Mouse (Mus musculus): ENCODE results near the gene Gm28230. TPM values are rescaled to one million over a fixed set of nuclear protein-coding genes. Genes with fewer than 3 reads are reported as not detected.

Gm28230 gene
- total and polyA plus RNA-seq, 3 experiments: not detected

DNA sequence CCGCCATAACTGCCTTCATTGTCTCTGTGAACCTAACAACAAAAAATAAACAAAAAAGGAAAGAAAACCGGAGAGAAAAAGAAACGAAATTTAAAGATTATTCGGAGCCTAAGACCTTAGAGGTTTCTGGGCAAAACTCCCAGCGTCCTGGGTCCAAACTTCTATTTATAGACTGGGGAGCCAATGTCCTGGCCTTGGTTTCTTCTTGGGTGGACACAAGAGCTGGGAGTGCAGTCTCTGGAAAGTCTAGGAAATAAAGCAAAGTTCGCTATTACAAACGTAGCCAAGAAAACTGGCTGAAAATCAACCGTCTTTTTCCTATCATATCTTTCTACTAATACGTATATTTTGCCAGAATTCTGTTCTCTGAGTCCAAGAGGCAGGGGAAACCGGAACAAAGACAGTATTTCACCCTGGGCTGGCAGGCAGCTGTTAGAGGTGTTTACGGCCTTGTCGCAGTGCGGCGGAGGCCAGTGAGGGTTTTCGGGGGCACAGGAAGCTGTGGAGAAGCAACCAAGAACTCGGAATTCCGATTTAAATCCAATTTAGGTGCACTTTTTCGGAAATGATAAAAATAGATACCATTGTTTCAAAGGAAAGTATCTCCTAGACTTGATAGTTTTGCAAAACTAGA lies 12.3 kb upstream of the Gm28230 start:
- no peak overlapping the region for H3K4me3 ChIP-seq (ENCODE audit: control insufficient read depth in 1 of 2, insufficient read depth in 1 of 2, low read depth in 2 of 2, low read length in 2 of 2)
- H3K27ac ChIP-seq (ENCODE audit: control insufficient read depth, low read depth, low read length): no peak overlapping the region
- no peak for DNase-seq (ENCODE audit: low read depth, low spot score)
- no peaks in the 10 kb centered on the region for H3K9me3 ChIP-seq (replicated peaks; ENCODE audit: insufficient read depth, low read length)
- no peak for TF ChIP-seq GABPA (IDR thresholded peaks at IDR 0.05; ENCODE audit: low read depth, low read length)
- no peak for TF ChIP-seq EP300 (IDR thresholded peaks at IDR 0.05; ENCODE audit: low read depth in 1 of 2, low read length in 2 of 2)
- no peak for TF ChIP-seq BHLHE40 (IDR thresholded peaks at IDR 0.05; ENCODE audit: borderline replicate concordance, low read depth, low read length)
- TF ChIP-seq POLR2AphosphoS5 (IDR thresholded peaks at IDR 0.05; ENCODE audit: borderline replicate concordance, low read depth, low read length): no peak
- no peak for TF ChIP-seq MAX (IDR thresholded peaks at IDR 0.05; ENCODE audit: low read length)
- no peak for TF ChIP-seq MAZ (IDR thresholded peaks at IDR 0.05; ENCODE audit: low read depth, low read length)
- no peak for TF ChIP-seq NRF1 (IDR thresholded peaks at IDR 0.05; ENCODE audit: insufficient read depth, low read depth, low read length, poor library complexity, severe bottlenecking)
- no peak for TF ChIP-seq HCFC1 (IDR thresholded peaks at IDR 0.05; ENCODE audit: low read depth, low read length)
- no peak for TF ChIP-seq ELF1 (IDR thresholded peaks at IDR 0.05; ENCODE audit: low read depth, low read length)
- TF ChIP-seq ZKSCAN1 (IDR thresholded peaks at IDR 0.05; ENCODE audit: low read depth, low read length): no peak
- no peak for TF ChIP-seq MXI1 (IDR thresholded peaks at IDR 0.05; ENCODE audit: low read depth, low read length)
- no peak for TF ChIP-seq ZNF384 (IDR thresholded peaks at IDR 0.05; ENCODE audit: low read depth, low read length)
- TF ChIP-seq RAD21 (IDR thresholded peaks at IDR 0.05; ENCODE audit: low read depth, low read length): no peak
- no peak for TF ChIP-seq MAFK (IDR thresholded peaks at IDR 0.05; ENCODE audit: borderline replicate concordance, low read depth, low read length)
- no peak for TF ChIP-seq RCOR1 (IDR thresholded peaks at IDR 0.05; ENCODE audit: low read depth, low read length)
- no peak for TF ChIP-seq MYC (IDR thresholded peaks at IDR 0.05; ENCODE audit: low read depth, low read length)
- no peaks in the 10 kb centered on the region for H3K36me3 ChIP-seq (ENCODE audit: control insufficient read depth in 1 of 2, insufficient read depth in 2 of 2, low read length in 2 of 2)
- H3K27me3 ChIP-seq (ENCODE audit: control insufficient read depth in 1 of 2, insufficient read depth in 2 of 2, low read length in 2 of 2): peaks cover 0 to 1% of the 10 kb centered on the region in 2 experiments; a peak in 1 of 4 replicates
- H3K4me1 ChIP-seq (ENCODE audit: control insufficient read depth in 1 of 2, insufficient read depth in 2 of 2, low read length in 2 of 2): no peaks in the 10 kb centered on the region
- no peaks in the 10 kb centered on the region for H3K79me2 ChIP-seq (ENCODE audit: control insufficient read depth, insufficient read depth, low read length, poor library complexity)
- no peak overlapping the region for H3K9ac ChIP-seq (ENCODE audit: control insufficient read depth, low read depth, low read length, poor library complexity, severe bottlenecking)

DNA sequence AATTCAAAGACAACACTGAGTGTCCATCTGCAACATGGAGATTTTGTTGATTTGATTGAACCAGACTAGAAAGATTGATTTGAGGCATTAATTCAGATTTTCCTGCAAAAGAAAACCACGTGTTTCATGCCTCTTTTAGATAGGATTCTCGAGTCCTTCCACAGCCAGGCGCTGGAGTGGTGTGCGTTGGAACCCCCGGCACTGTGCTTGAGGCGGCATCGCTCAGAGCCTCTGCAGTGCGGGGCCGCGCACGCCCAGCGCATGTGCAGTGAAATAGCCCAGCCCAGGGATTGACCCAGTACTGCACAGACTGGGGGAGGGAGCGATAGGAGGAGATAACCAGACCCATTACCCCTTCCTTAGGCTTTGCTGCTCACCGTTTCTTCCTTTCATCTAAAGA lies 11.6 kb upstream of the Gm28230 start:
- peaks cover 0 to 1% of the 10 kb centered on the region in 2 experiments; a peak in 1 of 4 replicates for H3K27me3 ChIP-seq (ENCODE audit: control insufficient read depth in 1 of 2, insufficient read depth in 2 of 2, low read length in 2 of 2)

More for the DNA sequence above, 11.6 kb upstream of the Gm28230 start:
- DNase-seq (ENCODE audit: low read depth, low spot score): peak; percentile 20
- TF ChIP-seq E2F4 (IDR thresholded peaks at IDR 0.05; ENCODE audit: borderline replicate concordance, low read depth, low read length) (no peak), TAL1 (IDR thresholded peaks at IDR 0.05; ENCODE audit: low read length) (no peak), NRF1 (IDR thresholded peaks at IDR 0.05; ENCODE audit: insufficient read depth, low read depth, low read length, poor library complexity, severe bottlenecking) (peak; percentile 73)
- H3K9me3 ChIP-seq (replicated peaks; ENCODE audit: insufficient read depth, low read length): no peaks in the 10 kb centered on the region
- peak overlapping the region in 1 of 2 experiments; percentile 26; a peak in 1 of 4 replicates for H3K4me3 ChIP-seq (ENCODE audit: control insufficient read depth in 1 of 2, insufficient read depth in 1 of 2, low read depth in 2 of 2, low read length in 2 of 2)
- no peaks in the 10 kb centered on the region for H3K4me1 ChIP-seq (ENCODE audit: control insufficient read depth in 1 of 2, insufficient read depth in 2 of 2, low read length in 2 of 2)
- H3K79me2 ChIP-seq (ENCODE audit: control insufficient read depth, insufficient read depth, low read length, poor library complexity): no peaks in the 10 kb centered on the region
- H3K27ac ChIP-seq (ENCODE audit: control insufficient read depth, low read depth, low read length): no peak overlapping the region
- no peaks in the 10 kb centered on the region for H3K36me3 ChIP-seq (ENCODE audit: control insufficient read depth in 1 of 2, insufficient read depth in 2 of 2, low read length in 2 of 2)
- H3K9ac ChIP-seq (ENCODE audit: control insufficient read depth, low read depth, low read length, poor library complexity, severe bottlenecking): no peak overlapping the region
